Mouse (Mus musculus) myocyte (in vitro differentiated cells): Measurements from ENCODE around the gene Med24. TPM values are rescaled to one million over a fixed set of nuclear protein-coding genes. Genes with fewer than 3 reads are reported as not detected.
A peak's percentile ranks its signal among the peaks of the same experiment; 100 is the strongest.
"Not testable (repeated sequence)": the region's sequence is repeated elsewhere in the genome, so short reads cannot be mapped to it uniquely, and the experiment has no call there.

Source experiments
- H3K27me3 ChIP-seq: one replicate; pipeline ENCODE4 v1.6.1; 2011; ENCODE audit not compliant: control insufficient read depth, insufficient read depth, insufficient read length
- H3K36me3 ChIP-seq: one replicate; pipeline ENCODE4 v1.6.1; 2011; ENCODE audit not compliant: control insufficient read depth, insufficient read depth
- H3K4me2 ChIP-seq: one replicate; pipeline ENCODE4 v1.6.1; 2011; ENCODE audit warnings: low read depth, control low read depth
- H3K4me3 ChIP-seq: one replicate; pipeline ENCODE4 v1.5.1; 2011; ENCODE audit warnings: mild to moderate bottlenecking, control low read depth, moderate library complexity
- H3K79me2 ChIP-seq: one replicate; pipeline ENCODE4 v1.6.1; 2011; ENCODE audit not compliant: control insufficient read depth, insufficient read depth
- H3ac ChIP-seq: one replicate; pipeline ENCODE4 v1.6.1; 2011; ENCODE audit not compliant: control insufficient read depth, insufficient read length
- CEBPB ChIP-seq: IDR thresholded peaks from 2 replicates; pipeline ENCODE4 v1.6.1; 2011; ENCODE audit warnings: mild to moderate bottlenecking, moderate library complexity; ENCODE audit not compliant: poor library complexity, insufficient read depth, severe bottlenecking
- E2F4 ChIP-seq: IDR thresholded peaks from one replicate; pipeline ENCODE4 v1.6.1; 2011; ENCODE audit warnings: mild to moderate bottlenecking, control low read depth, moderate library complexity; ENCODE audit not compliant: insufficient read depth
- MAX ChIP-seq: IDR thresholded peaks from one replicate; pipeline ENCODE4 v1.6.1; 2011; ENCODE audit warnings: low read depth, mild to moderate bottlenecking, control low read depth
- MYOD1 ChIP-seq, 3 experiments: IDR thresholded peaks; one replicate each; pipeline ENCODE4 v1.6.1; 2011; ENCODE audit warnings: control low read depth in 2 of 3, low read depth in 2 of 3, mild to moderate bottlenecking in 2 of 3, moderate library complexity in 1 of 3; ENCODE audit not compliant: insufficient read length in 2 of 3, control insufficient read depth in 1 of 3
- MYOG ChIP-seq, 3 experiments: IDR thresholded peaks; one replicate each; pipeline ENCODE4 v1.6.1; 2011; ENCODE audit warnings: control low read depth in 2 of 3, low read depth in 2 of 3, mild to moderate bottlenecking in 2 of 3; ENCODE audit not compliant: insufficient read length in 2 of 3, control insufficient read depth in 1 of 3, insufficient read depth in 1 of 3
- POLR2A ChIP-seq: IDR thresholded peaks from one replicate; pipeline ENCODE4 v1.6.1; 2011; ENCODE audit warnings: low read depth, mild to moderate bottlenecking, control low read depth, moderate library complexity; ENCODE audit not compliant: insufficient read length
- POLR2AphosphoS2 ChIP-seq: IDR thresholded peaks from one replicate; pipeline ENCODE4 v1.6.1; 2011; ENCODE audit warnings: low read depth, control low read depth; ENCODE audit not compliant: insufficient read length
- REST ChIP-seq: IDR thresholded peaks from one replicate; pipeline ENCODE4 v1.6.1; 2011; ENCODE audit warnings: mild to moderate bottlenecking, control low read depth, moderate library complexity; ENCODE audit not compliant: insufficient read depth, insufficient read length
- SRF ChIP-seq: IDR thresholded peaks from one replicate; pipeline ENCODE4 v1.6.1; 2011; ENCODE audit warnings: low read depth; ENCODE audit not compliant: control insufficient read depth, insufficient read length
- TCF12 ChIP-seq: IDR thresholded peaks from one replicate; pipeline ENCODE4 v1.6.1; 2011; ENCODE audit warnings: mild to moderate bottlenecking, control low read depth; ENCODE audit not compliant: poor library complexity, insufficient read depth, severe bottlenecking
- TCF3 ChIP-seq: IDR thresholded peaks from one replicate; pipeline ENCODE4 v1.6.1; 2011; ENCODE audit warnings: low read depth, control low read depth; ENCODE audit not compliant: insufficient read length
- USF1 ChIP-seq: IDR thresholded peaks from one replicate; pipeline ENCODE4 v1.6.1; 2011; ENCODE audit warnings: low read depth, mild to moderate bottlenecking, control low read depth, moderate library complexity
- polyA plus RNA-seq: library from polyadenylated mRNA; unstranded; fragments of >200 nt; fragmentation: generic; extraction: Trizol; gene quantifications from one replicate; pipeline ENCODE4 v1.2.1, GENCODE M21; 2012; ENCODE audit warnings: missing spikeins

Gene Med24
- polyA plus RNA-seq, 1 experiment: 32.5 TPM

- no peak overlapping the region for H3ac ChIP-seq
- H3K4me3 ChIP-seq: no peak overlapping the region
- H3K4me2 ChIP-seq: no peak overlapping the region
- H3K27me3 ChIP-seq: no peaks in the 10 kb centered on the region
- H3K36me3 ChIP-seq: peaks cover 45% of the 10 kb centered on the region
- TF ChIP-seq SRF: no peak
- TF ChIP-seq MAX: no peak
- TF ChIP-seq REST: no peak
- TF ChIP-seq USF1: no peak
- no peak for TF ChIP-seq POLR2A
- no peak for TF ChIP-seq MYOD1 (IDR thresholded peaks at IDR 0.05; ENCODE audit: control insufficient read depth in 1 of 3, insufficient read length in 2 of 3, low read depth in 2 of 3)
- no peak for TF ChIP-seq MYOG (IDR thresholded peaks at IDR 0.05; ENCODE audit: control insufficient read depth in 1 of 3, insufficient read depth in 1 of 3, insufficient read length in 2 of 3, low read depth in 2 of 3)
- TF ChIP-seq TCF12: no peak
- no peak for TF ChIP-seq E2F4
- no peak for TF ChIP-seq CEBPB
- no peak for TF ChIP-seq TCF3
- TF ChIP-seq POLR2AphosphoS2: no peak
- peaks cover 28% of the 10 kb centered on the region for H3K79me2 ChIP-seq
Measured at GRCm38 (mm10) chr11:98685642-98686041, 43.6 kb downstream of the Med24 start.

- no peak for TF ChIP-seq SRF
- no peak for TF ChIP-seq TCF12
- no peak for TF ChIP-seq REST
- no peak for TF ChIP-seq USF1
- TF ChIP-seq E2F4: no peak
- no peak for TF ChIP-seq POLR2A
- TF ChIP-seq MYOG (IDR thresholded peaks at IDR 0.05; ENCODE audit: control insufficient read depth in 1 of 3, insufficient read depth in 1 of 3, insufficient read length in 2 of 3, low read depth in 2 of 3): no peak
- TF ChIP-seq MAX: no peak
- no peak for TF ChIP-seq MYOD1 (IDR thresholded peaks at IDR 0.05; ENCODE audit: control insufficient read depth in 1 of 3, insufficient read length in 2 of 3, low read depth in 2 of 3)
- TF ChIP-seq CEBPB: no peak
- no peak for TF ChIP-seq POLR2AphosphoS2
- TF ChIP-seq TCF3: no peak
- H3K4me2 ChIP-seq: peak overlapping the region; percentile 73
- peak overlapping the region; percentile 87 for H3ac ChIP-seq
- H3K79me2 ChIP-seq: peaks cover 28% of the 10 kb centered on the region
- peaks cover 26% of the 10 kb centered on the region for H3K36me3 ChIP-seq
- no peaks in the 10 kb centered on the region for H3K27me3 ChIP-seq
- peak overlapping the region; percentile 96 for H3K4me3 ChIP-seq
Measured at GRCm38 (mm10) chr11:98682811-98683210, 46.4 kb downstream of the Med24 start.

- H3K27me3 ChIP-seq: no peaks in the 10 kb centered on the region
- peak within 1 kb of the TSS; percentile 98 for H3K4me2 ChIP-seq
- H3K4me3 ChIP-seq: peak within 1 kb of the TSS; percentile 96
- no peak for TF ChIP-seq USF1
- peak; percentile 92 for TF ChIP-seq SRF
- TF ChIP-seq MYOD1 (IDR thresholded peaks at IDR 0.05; ENCODE audit: control insufficient read depth in 1 of 3, insufficient read length in 2 of 3, low read depth in 2 of 3): peak in 2 of 3 experiments; percentile 88
- peak; percentile 31 for TF ChIP-seq MAX
- TF ChIP-seq TCF12: peak; percentile 33
- TF ChIP-seq POLR2A: peak; percentile 85
- no peak for TF ChIP-seq CEBPB
- peak; percentile 41 for TF ChIP-seq E2F4
- TF ChIP-seq POLR2AphosphoS2: peak; percentile 92
- peak; percentile 40 to 95 (median 95) for TF ChIP-seq MYOG (IDR thresholded peaks at IDR 0.05; ENCODE audit: control insufficient read depth in 1 of 3, insufficient read depth in 1 of 3, insufficient read length in 2 of 3, low read depth in 2 of 3)
- peak; percentile 18 for TF ChIP-seq REST
- peak; percentile 49 for TF ChIP-seq TCF3
- peaks cover 28% of the 10 kb centered on the region for H3K79me2 ChIP-seq
- peak within 1 kb of the TSS; percentile 87 for H3ac ChIP-seq
- peaks cover 19% of the 10 kb centered on the region for H3K36me3 ChIP-seq
Measured at GRCm38 (mm10) chr11:98681786-98682745, 47.2 kb downstream of the Med24 start, which contains the start of gene Psmd3. Psmd3 (plus strand) TSS chr11:98682554.

DNA sequence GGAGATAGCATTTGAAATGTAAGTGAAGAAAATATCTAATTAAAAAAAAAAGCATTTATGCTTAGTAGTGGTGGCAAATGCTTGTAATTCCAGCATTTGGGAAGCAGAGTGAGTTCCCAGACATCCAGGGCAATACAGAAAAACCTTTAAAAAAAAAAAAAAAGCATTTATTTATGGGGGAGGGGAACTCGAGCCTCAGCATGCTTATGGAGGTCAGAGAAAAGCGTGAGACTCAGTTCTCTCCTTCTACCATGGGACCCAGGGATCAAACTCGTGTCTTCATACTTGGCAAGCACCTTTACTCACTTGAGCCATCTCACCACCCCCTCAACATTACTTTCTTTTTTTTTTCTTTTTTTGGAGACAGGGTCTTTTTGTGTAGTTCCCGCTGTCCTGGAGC lies 48.0 kb downstream of the Med24 start:
- H3K4me3 ChIP-seq: peak overlapping the region; percentile 96
- H3K4me2 ChIP-seq: peak overlapping the region; percentile 98
- H3ac ChIP-seq: no peak overlapping the region

DNA sequence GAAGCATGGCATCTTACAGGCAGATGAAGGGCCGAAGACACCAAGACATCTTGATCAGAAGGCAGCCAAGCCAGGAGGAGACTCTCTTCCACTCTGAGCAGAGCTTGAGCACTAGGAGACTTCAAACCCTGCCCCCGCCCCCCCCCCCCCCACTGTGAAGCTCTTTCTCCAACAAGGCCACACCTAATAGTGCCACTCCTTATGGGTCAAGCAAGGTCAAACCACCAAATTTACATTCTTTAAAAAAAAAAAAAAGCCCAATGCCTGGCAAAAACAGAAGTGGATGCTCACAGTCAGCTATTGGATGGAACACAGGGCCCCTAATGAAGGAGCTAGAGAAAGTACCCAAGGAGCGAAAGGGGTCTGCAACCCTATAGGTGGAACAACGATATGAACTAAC lies 48.6 kb downstream of the Med24 start:
- not testable (repeated sequence) for H3K36me3 ChIP-seq, H3K4me2 ChIP-seq, H3K4me3 ChIP-seq, H3ac ChIP-seq, H3K27me3 ChIP-seq
- H3K79me2 ChIP-seq: peaks cover 28% of the 10 kb centered on the region

More for the DNA sequence above, 48.0 kb downstream of the Med24 start:
- peaks cover 28% of the 10 kb centered on the region for H3K79me2 ChIP-seq
- no peaks in the 10 kb centered on the region for H3K27me3 ChIP-seq
- TF ChIP-seq TCF3 (no peak), CEBPB (no peak), MAX (no peak), MYOG (IDR thresholded peaks at IDR 0.05; ENCODE audit: control insufficient read depth in 1 of 3, insufficient read depth in 1 of 3, insufficient read length in 2 of 3, low read depth in 2 of 3) (no peak), SRF (no peak), REST (no peak)
- H3K36me3 ChIP-seq: peaks cover 10% of the 10 kb centered on the region
